Mouse (Mus musculus): ENCODE measurements around the gene Adgrv1.

- no peak for TF ChIP-seq POLR2A (IDR thresholded peaks at IDR 0.05; ENCODE audit: low read depth, low read length)
- no peak for TF ChIP-seq CTCF (conservative IDR thresholded peaks at IDR 0.05; ENCODE audit: insufficient read depth, insufficient read length, low read depth, low read length)
Measured at GRCm38 (mm10) chr13:81103794-81104193, 529.2 kb downstream of the Adgrv1 start.

All from kidney, adult 2 months (tissue).